Mouse (Mus musculus) hindbrain, embryonic 16.5 days (tissue): Measurements from ENCODE around the gene Ddit4l. TPM values are rescaled to one million over a fixed set of nuclear protein-coding genes. Genes with fewer than 3 reads are reported as not detected.

Experiments
- ATAC-seq: fragments of 200-750 bp; cut with Nextera tagmentation; 2 replicates; pipeline ENCODE4 v1.8.0; 2017; ENCODE audit warnings: moderate TSS enrichment, moderate library complexity
- H3K27ac ChIP-seq: fragments of 300-500 bp; sonication (generic); 2 replicates; pipeline ENCODE4 v1.5.1; 2014; ENCODE audit warnings: low read depth, mild to moderate bottlenecking, control low read depth, low read length, moderate library complexity
- H3K27me3 ChIP-seq: fragments of 300-500 bp; sonication (generic); replicated peaks from 2 replicates; pipeline ENCODE4 v1.6.1; 2014; ENCODE audit warnings: low read length; ENCODE audit not compliant: control insufficient read depth, insufficient read depth
- H3K36me3 ChIP-seq: fragments of 300-500 bp; sonication (generic); 2 replicates; pipeline ENCODE4 v1.6.1; 2014; ENCODE audit warnings: mild to moderate bottlenecking, low read length, moderate library complexity, mixed read lengths; ENCODE audit not compliant: control insufficient read depth, insufficient read depth
- H3K4me1 ChIP-seq: fragments of 300-500 bp; sonication (generic); 2 replicates; pipeline ENCODE4 v1.6.1; 2014; ENCODE audit warnings: low read depth, low read length; ENCODE audit not compliant: control insufficient read depth, insufficient read depth
- H3K4me2 ChIP-seq: fragments of 300-500 bp; sonication (generic); 2 replicates; pipeline ENCODE4 v1.6.1; 2014; ENCODE audit warnings: mild to moderate bottlenecking, low read length, control low read depth, moderate library complexity
- H3K4me3 ChIP-seq: fragments of 300-500 bp; sonication (generic); 2 replicates; pipeline ENCODE4 v1.5.1; 2014; ENCODE audit warnings: mild to moderate bottlenecking, low read length, control low read depth, moderate library complexity
- H3K9ac ChIP-seq: fragments of 300-500 bp; sonication (generic); 2 replicates; pipeline ENCODE4 v1.6.1; 2014; ENCODE audit warnings: low read depth, mild to moderate bottlenecking, control low read depth, low read length, moderate library complexity
- H3K9me3 ChIP-seq: fragments of 300-500 bp; sonication (generic); 2 replicates; pipeline ENCODE4 v1.6.1; 2014; ENCODE audit warnings: mild to moderate bottlenecking, low read length, moderate library complexity; ENCODE audit not compliant: control insufficient read depth
- WGBS: fragments of 180-500 bp; shearing (Covaris S2); extraction: QIAGEN DNeasy Blood & Tissue Kit; methylation state at CpG from one replicate; pipeline ENCODE4 v1.1.7; 2014; 5-methylcytosine and 5-hydroxymethylcytosine counted together
- polyA plus RNA-seq: library from polyadenylated mRNA; unstranded; fragments of >200 nt; fragmentation: Nextera tagmentation; extraction: Ambion mirVana; gene quantifications from 2 replicates; pipeline ENCODE4 v1.2.1, GENCODE M21; 2015

Ddit4l gene
- polyA plus RNA-seq, 1 experiment from 2014 or later, result 11.4 TPM

- Histone ChIP-seq H3K36me3 (no peaks in the 10 kb centered on the region), H3K4me2 (no peak overlapping the region), H3K4me1 (peaks cover 10% of the 10 kb centered on the region), H3K27me3 (peaks cover 8% of the 10 kb centered on the region), H3K9ac (no peak overlapping the region), H3K4me3 (no peak overlapping the region), H3K27ac (no peak overlapping the region), H3K9me3 (no peaks in the 10 kb centered on the region)
- ATAC-seq, result no peak
- WGBS, result 66% methylated on average over 5 of the region's 5 CpGs
These were observed 872 bp upstream of the Ddit4l start for GRCm38 (mm10) chr3:137620540-137620939.

- H3K9me3 ChIP-seq, result no peaks in the 10 kb centered on the region
- H3K4me3 ChIP-seq, result no peak overlapping the region
- no peak overlapping the region for H3K27ac ChIP-seq
- peaks cover 10% of the 10 kb centered on the region for H3K4me1 ChIP-seq
- peaks cover 8% of the 10 kb centered on the region for H3K27me3 ChIP-seq
- H3K4me2 ChIP-seq, result no peak overlapping the region
- no peak overlapping the region for H3K9ac ChIP-seq
- no peak for ATAC-seq
- WGBS, result 45% methylated on average over 6 of the region's 6 CpGs
- no peaks in the 10 kb centered on the region for H3K36me3 ChIP-seq
These were observed 679 bp downstream of the Ddit4l start for GRCm38 (mm10) chr3:137622091-137622490.

GRCm38 (mm10) chr3:137622895-137623580 is 1.6 kb downstream of the Ddit4l start:
- Histone ChIP-seq H3K4me2 (peak overlapping the region; percentile 97), H3K4me3 (peak overlapping the region; percentile 57), H3K36me3 (no peaks in the 10 kb centered on the region), H3K27me3 (peaks cover 8% of the 10 kb centered on the region), H3K9me3 (no peaks in the 10 kb centered on the region), H3K4me1 (peaks cover 10% of the 10 kb centered on the region), H3K9ac (peak overlapping the region; percentile 62), H3K27ac (0 out of 2 replicates have a peak overlapping the region, but pooled peaks have one; percentile 8)
- ATAC-seq, result peak; percentile 51
- 27% methylated on average over 14 of the region's 14 CpGs for WGBS

GRCm38 (mm10) chr3:137623581-137624362 is 2.4 kb downstream of the Ddit4l start:
- under 1% methylated on average over 43 of the region's 47 CpGs for WGBS
- peak overlapping the region; percentile 48 for H3K27ac ChIP-seq

GRCm38 (mm10) chr3:137625054-137625453 is 3.6 kb downstream of the Ddit4l start:
- no peaks in the 10 kb centered on the region for H3K36me3 ChIP-seq
- WGBS, result 71% methylated on average over 5 of the region's 5 CpGs
- no peaks in the 10 kb centered on the region for H3K9me3 ChIP-seq
- ATAC-seq, result no peak
- peaks cover 8% of the 10 kb centered on the region for H3K27me3 ChIP-seq
- H3K4me1 ChIP-seq, result peaks cover 10% of the 10 kb centered on the region
- H3K4me2 ChIP-seq, result 0 out of 2 replicates have a peak overlapping the region, but pooled peaks have one; percentile 8
- H3K4me3 ChIP-seq, result no peak overlapping the region
- H3K27ac ChIP-seq, result no peak overlapping the region
- no peak overlapping the region for H3K9ac ChIP-seq

More at GRCm38 (mm10) chr3:137623581-137624362, 2.4 kb downstream of the Ddit4l start:
- H3K4me1 ChIP-seq, result peaks cover 10% of the 10 kb centered on the region
- H3K4me2 ChIP-seq, result peak overlapping the region; percentile 97
- H3K27me3 ChIP-seq, result peaks cover 8% of the 10 kb centered on the region
- no peaks in the 10 kb centered on the region for H3K9me3 ChIP-seq
- no peaks in the 10 kb centered on the region for H3K36me3 ChIP-seq
- ATAC-seq, result peak; percentile 94
- H3K4me3 ChIP-seq, result peak overlapping the region; percentile 57
- H3K9ac ChIP-seq, result peak overlapping the region; percentile 62

GRCm38 (mm10) chr3:137633726-137634125 is 12.3 kb downstream of the Ddit4l start:
- no peaks in the 10 kb centered on the region for H3K4me1 ChIP-seq
- no peaks in the 10 kb centered on the region for H3K9me3 ChIP-seq
- H3K27ac ChIP-seq, result no peak overlapping the region
- WGBS, result 77% methylated on average over 10 of the region's 10 CpGs
- no peaks in the 10 kb centered on the region for H3K36me3 ChIP-seq
- no peak overlapping the region for H3K9ac ChIP-seq
- H3K4me2 ChIP-seq, result no peak overlapping the region
- no peak for ATAC-seq
- H3K27me3 ChIP-seq, result no peaks in the 10 kb centered on the region
- H3K4me3 ChIP-seq, result no peak overlapping the region

GRCm38 (mm10) chr3:137636571-137636970 is 15.2 kb downstream of the Ddit4l start:
- Histone ChIP-seq H3K27me3 (no peaks in the 10 kb centered on the region), H3K36me3 (no peaks in the 10 kb centered on the region), H3K4me3 (no peak overlapping the region), H3K27ac (no peak overlapping the region), H3K9ac (no peak overlapping the region), H3K4me1 (no peaks in the 10 kb centered on the region), H3K9me3 (no peaks in the 10 kb centered on the region), H3K4me2 (no peak overlapping the region)
- 92% methylated on average over 4 of the region's 4 CpGs for WGBS
- ATAC-seq, result no peak

GRCm38 (mm10) chr3:137641238-137641637 is 19.8 kb downstream of the Ddit4l start:
- no peak overlapping the region for H3K4me2 ChIP-seq
- H3K36me3 ChIP-seq, result no peaks in the 10 kb centered on the region
- no peaks in the 10 kb centered on the region for H3K9me3 ChIP-seq
- H3K4me3 ChIP-seq, result no peak overlapping the region
- no peak for ATAC-seq
- no peak overlapping the region for H3K27ac ChIP-seq
- H3K27me3 ChIP-seq, result no peaks in the 10 kb centered on the region
- H3K9ac ChIP-seq, result no peak overlapping the region
- WGBS, result 96% methylated on average over 5 of the region's 5 CpGs
- no peaks in the 10 kb centered on the region for H3K4me1 ChIP-seq

- H3K9me3 ChIP-seq, result no peaks in the 10 kb centered on the region
- H3K27ac ChIP-seq, result no peak overlapping the region
- no peaks in the 10 kb centered on the region for H3K27me3 ChIP-seq
- H3K9ac ChIP-seq, result no peak overlapping the region
- H3K36me3 ChIP-seq, result no peaks in the 10 kb centered on the region
- 44% methylated on average over 8 of the region's 8 CpGs for WGBS
- no peak for ATAC-seq
- H3K4me1 ChIP-seq, result no peaks in the 10 kb centered on the region
- no peak overlapping the region for H3K4me2 ChIP-seq
- no peak overlapping the region for H3K4me3 ChIP-seq
These were observed 20.7 kb downstream of the Ddit4l start for GRCm38 (mm10) chr3:137642137-137642536.
